Mouse (Mus musculus) spleen, adult 2 months (tissue): ENCODE measurements around the gene Prss41. TPM values are rescaled to one million over a fixed set of nuclear protein-coding genes. Genes with fewer than 3 reads are reported as not detected.

Experiments used
- DNase-seq, 2 experiments: peaks; one replicate each; pipeline versions ENCODE4 v3.0.0 to v3.0.0-alpha.2; 2012 to 2021; ENCODE audit warnings: low spot score in 2 of 2, low read depth in 1 of 2
- H3K27ac ChIP-seq: fragments of 200-500 bp; 2 replicates; pipeline ENCODE4 v1.5.1; 2012; ENCODE audit warnings: low read length, inconsistent platforms; ENCODE audit not compliant: insufficient read depth
- H3K27me3 ChIP-seq: fragments of 200-500 bp; 2 replicates; pipeline ENCODE4 v1.6.1; 2012; ENCODE audit warnings: mild to moderate bottlenecking, moderate library complexity, low read length, inconsistent platforms; ENCODE audit not compliant: control insufficient read depth, insufficient read depth
- H3K36me3 ChIP-seq: fragments of 200-500 bp; 2 replicates; pipeline ENCODE4 v1.6.1; 2012; ENCODE audit warnings: mild to moderate bottlenecking, low read length, inconsistent platforms; ENCODE audit not compliant: control insufficient read depth, insufficient read depth
- H3K4me1 ChIP-seq: fragments of 200-500 bp; 2 replicates; pipeline ENCODE4 v1.6.1; 2011; ENCODE audit warnings: inconsistent platforms; ENCODE audit not compliant: control insufficient read depth, insufficient read depth, insufficient read length
- H3K4me3 ChIP-seq: fragments of 200-500 bp; 2 replicates; pipeline ENCODE4 v1.5.1; 2011; ENCODE audit warnings: mild to moderate bottlenecking, inconsistent platforms; ENCODE audit not compliant: insufficient read depth, insufficient read length; ENCODE audit errors: extremely low read depth
- CTCF ChIP-seq: fragments of 200-500 bp; IDR thresholded peaks from 2 replicates; pipeline ENCODE4 v1.5.1; 2011; ENCODE audit warnings: mild to moderate bottlenecking, inconsistent platforms; ENCODE audit not compliant: insufficient read depth, insufficient read length, insufficient replicate concordance; ENCODE audit errors: extremely low read depth
- POLR2A ChIP-seq: fragments of 200-500 bp; IDR thresholded peaks from 2 replicates; pipeline ENCODE4 v1.6.1; 2011; ENCODE audit warnings: low read depth, low read length, inconsistent platforms
- WGBS: fragments of 180-500 bp; shearing (Covaris S2); methylation state at CpG from one replicate; pipeline ENCODE4 v1.1.7; 2018; 5-methylcytosine and 5-hydroxymethylcytosine counted together
- polyA plus RNA-seq: library from polyadenylated mRNA; depleted of rRNA; stranded (reverse); fragments of >200 nt; gene quantifications from 2 replicates; pipeline ENCODE4 v1.2.3, GENCODE M21; 2012

Prss41 gene
- polyA plus RNA-seq, 1 experiment = 0.18 TPM

- Histone ChIP-seq H3K27ac (no peak overlapping the region), H3K4me3 (no peak overlapping the region), H3K36me3 (no peaks in the 10 kb centered on the region), H3K27me3 (0 out of 2 replicates have a peak, but pooled peaks cover 2% of the 10 kb centered on the region), H3K4me1 (no peaks in the 10 kb centered on the region)
- WGBS = 86% methylated on average over 23 of the region's 23 CpGs
- DNase-seq = no peak
- TF ChIP-seq POLR2A (no peak), CTCF (no peak)
Measured at GRCm38 (mm10) chr17:23843141-23843811, 696 bp downstream of the Prss41 start.

- DNase-seq = peak; percentile 50 to 64
- H3K4me1 ChIP-seq = no peaks in the 10 kb centered on the region
- no peak overlapping the region for H3K4me3 ChIP-seq
- WGBS = 30% methylated on average over 4 of the region's 4 CpGs
- 0 out of 2 replicates have a peak, but pooled peaks cover 2% of the 10 kb centered on the region for H3K27me3 ChIP-seq
- H3K27ac ChIP-seq = no peak overlapping the region
- 0 out of 2 replicates have a peak, but pooled peaks have one; percentile 11 for TF ChIP-seq CTCF
- TF ChIP-seq POLR2A = no peak
- H3K36me3 ChIP-seq = no peaks in the 10 kb centered on the region
Measured at GRCm38 (mm10) chr17:23841145-23841544, 2.8 kb downstream of the Prss41 start.

- Histone ChIP-seq H3K36me3 (no peaks in the 10 kb centered on the region), H3K27me3 (no peaks in the 10 kb centered on the region), H3K4me1 (no peaks in the 10 kb centered on the region), H3K27ac (no peak within 1 kb of the TSS), H3K4me3 (no peak within 1 kb of the TSS)
- WGBS = 93% methylated on average over 8 of the region's 8 CpGs
- no peak for TF ChIP-seq POLR2A
- no peak for TF ChIP-seq CTCF
- DNase-seq = no peak
Measured at GRCm38 (mm10) chr17:23836006-23836575, 7.9 kb downstream of the Prss41 start, which contains the start of gene Prss33. Gene Prss33, minus strand, starts transcription at chr17:23836056.

- no peaks in the 10 kb centered on the region; the same call in 1 of the 2 replicates for H3K4me1 ChIP-seq
- no peak overlapping the region for H3K4me3 ChIP-seq
- WGBS = 89% methylated on average over 1 of the region's 1 CpGs
- peaks cover 3% of the 10 kb centered on the region for H3K36me3 ChIP-seq
- no peak overlapping the region for H3K27ac ChIP-seq
- DNase-seq = no peak
- H3K27me3 ChIP-seq = no peaks in the 10 kb centered on the region
- TF ChIP-seq CTCF (no peak), POLR2A (no peak)
Measured at GRCm38 (mm10) chr17:23831201-23831600, 12.8 kb downstream of the Prss41 start.

- 2% methylated on average over 31 of the region's 42 CpGs for WGBS
- TF ChIP-seq POLR2A (peak; percentile 11; the same call in 1 of the 2 replicates), CTCF (peak; percentile 21; the same call in 1 of the 2 replicates)
- Histone ChIP-seq H3K27me3 (no peaks in the 10 kb centered on the region), H3K27ac (peak within 1 kb of the TSS; percentile 95), H3K4me1 (no peaks in the 10 kb centered on the region; the same call in 1 of the 2 replicates), H3K36me3 (peaks cover 16% of the 10 kb centered on the region), H3K4me3 (peak within 1 kb of the TSS; percentile 73)
- DNase-seq = peak; percentile 79 to 83
Measured at GRCm38 (mm10) chr17:23829064-23829619, 14.8 kb downstream of the Prss41 start, which contains the start of gene Elob. Gene Elob, minus strand, starts transcription at chr17:23829136.

GRCm38 (mm10) chr17:23828271-23829001 is 15.5 kb downstream of the Prss41 start:
- peak in 1 of 2 experiments; percentile 38 for DNase-seq
- no peak for TF ChIP-seq CTCF
- TF ChIP-seq POLR2A = no peak
- H3K27me3 ChIP-seq = no peaks in the 10 kb centered on the region
- H3K27ac ChIP-seq = 0 out of 2 replicates have a peak overlapping the region, but pooled peaks have one; percentile 38
- 3% methylated on average over 47 of the region's 47 CpGs for WGBS
- H3K4me1 ChIP-seq = no peaks in the 10 kb centered on the region; the same call in 1 of the 2 replicates
- H3K4me3 ChIP-seq = peak overlapping the region; percentile 73
- peaks cover 22% of the 10 kb centered on the region for H3K36me3 ChIP-seq
